Mouse (Mus musculus) left cerebral cortex, adult 11 months (tissue): ENCODE measurements around the gene Sec24a.
"Not testable (repeated sequence)": the region's sequence is repeated elsewhere in the genome, so short reads cannot be mapped to it uniquely, and the experiment has no call there.

Source experiments
- DNase-seq: peaks from one replicate; pipeline ENCODE4 v3.0.0; 2022; ENCODE audit warnings: low spot score

Sec24a gene

DNA sequence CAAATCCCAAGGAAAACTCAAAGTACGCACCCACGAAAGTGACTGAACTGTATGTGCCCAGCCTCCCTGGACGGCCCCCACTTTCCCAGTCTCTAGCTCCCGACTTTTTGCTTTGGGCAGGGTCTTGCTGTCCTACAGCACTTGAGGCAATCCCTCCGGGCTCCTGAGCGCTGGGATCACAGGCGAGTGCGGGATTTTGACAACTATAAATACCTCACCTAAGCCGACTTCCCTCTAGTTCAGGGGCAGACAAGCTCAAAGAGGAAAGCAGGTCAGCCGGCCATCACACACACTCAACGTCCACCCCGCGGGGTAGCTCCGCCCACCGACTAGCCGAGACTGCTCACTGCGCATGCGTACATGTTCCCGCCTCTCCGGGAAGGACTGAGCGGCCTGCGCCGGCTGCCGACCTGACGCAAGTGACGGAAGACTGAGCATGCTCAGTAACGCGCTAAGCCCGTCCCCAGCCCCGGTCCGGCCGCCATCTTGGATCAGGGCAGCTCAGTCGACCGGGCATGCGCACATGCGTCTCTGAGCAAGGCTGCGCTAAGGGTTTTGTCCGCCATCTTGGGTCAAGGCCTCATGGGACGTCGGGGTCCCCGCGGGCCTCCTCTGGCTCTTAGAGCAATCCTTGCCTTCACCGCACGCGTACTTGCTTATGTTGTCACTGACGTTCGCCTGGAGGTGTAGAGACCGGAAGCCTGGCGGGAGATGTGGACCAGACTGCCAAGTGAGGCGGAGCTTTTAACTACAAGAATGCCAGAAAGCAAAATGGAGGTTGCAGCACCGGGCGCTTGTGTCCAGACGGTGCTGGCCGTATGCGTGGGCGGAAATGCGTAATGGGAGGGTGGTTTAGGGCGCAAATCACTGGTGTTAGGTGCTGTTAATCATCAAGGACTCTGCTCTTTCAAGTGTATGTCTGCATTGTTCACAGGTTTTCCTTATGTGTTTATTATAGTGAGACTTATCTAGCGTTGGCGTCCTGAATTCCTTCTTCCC, 74.8 kb downstream of the Sec24a start, which contains the start of gene 0610009B22Rik:
Gene 0610009B22Rik (minus strand): TSS at position 545 of the 999 bp plus-strand sequence.
- DNase-seq: peak; percentile 98

DNA sequence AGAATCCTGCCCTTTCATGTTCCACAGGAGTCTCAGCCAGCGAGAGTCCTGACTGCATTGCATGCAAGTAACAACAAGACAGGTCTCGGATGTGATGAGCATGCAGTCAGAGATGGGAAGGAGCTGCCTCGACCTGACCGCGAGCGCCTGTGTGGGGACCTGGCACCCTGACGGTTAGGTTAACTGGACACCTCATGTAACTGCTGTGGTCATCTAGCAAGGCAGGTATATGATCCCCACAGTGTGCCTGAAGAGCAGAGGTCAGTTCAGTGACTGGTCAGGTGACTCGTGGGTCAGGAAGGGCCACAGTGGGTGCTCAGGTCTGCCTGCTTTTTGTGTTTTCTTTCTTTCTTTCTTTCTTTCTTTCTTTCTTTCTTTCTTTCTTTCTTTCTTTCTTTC, 81.5 kb downstream of the Sec24a start:
- no peak for DNase-seq

DNA sequence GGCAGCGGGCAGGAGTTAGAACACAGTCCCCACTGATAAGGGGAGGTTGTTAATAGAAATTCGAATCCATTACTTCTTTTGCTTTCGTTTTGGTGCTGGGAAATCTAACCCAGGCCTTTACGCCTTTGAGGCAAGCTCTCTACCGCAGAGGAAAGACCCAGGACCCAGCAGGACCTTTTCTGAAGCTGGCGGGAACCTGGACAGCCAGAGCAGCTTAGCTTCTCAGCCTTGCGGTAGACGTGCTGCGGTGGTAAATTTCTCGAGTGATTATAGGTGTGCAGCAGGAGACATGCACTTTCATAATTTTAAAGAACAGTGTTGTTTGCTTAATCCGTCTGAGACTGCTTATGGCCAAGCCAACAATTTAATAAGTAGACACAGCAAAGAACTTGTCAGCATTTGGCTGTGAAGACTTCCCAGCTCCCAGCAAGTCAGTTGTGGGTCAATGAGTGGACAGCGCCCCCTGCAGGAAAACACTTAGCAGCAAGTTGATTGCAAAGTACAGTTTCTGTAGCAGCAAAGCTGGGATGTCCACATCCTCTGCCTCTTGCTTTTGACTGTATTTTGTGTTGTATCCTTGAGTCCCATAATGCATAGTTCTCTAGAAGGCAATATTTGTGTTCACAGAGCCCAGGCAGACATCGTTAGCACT, 82.0 kb downstream of the Sec24a start:
- peak; percentile 64 for DNase-seq

DNA sequence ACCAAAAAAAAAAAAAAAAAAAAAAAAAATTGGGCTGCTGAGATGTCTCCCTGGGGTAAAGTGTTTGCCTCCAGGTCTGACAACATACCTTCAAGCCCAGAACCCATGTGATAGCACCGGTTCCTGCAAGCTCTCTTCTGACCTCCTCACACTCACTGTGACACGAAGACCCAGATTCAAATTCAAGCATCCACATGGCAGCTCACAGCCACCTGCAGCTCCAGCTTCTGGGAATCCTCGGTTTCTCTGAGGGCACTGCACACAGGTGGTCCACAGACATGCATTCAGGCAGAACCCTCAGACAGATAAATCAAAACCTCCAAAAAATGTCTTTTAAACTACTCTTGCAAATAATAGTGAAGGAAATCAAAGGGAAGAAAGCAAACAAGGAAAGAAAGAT, 84.0 kb downstream of the Sec24a start:
- DNase-seq: no peak

DNA sequence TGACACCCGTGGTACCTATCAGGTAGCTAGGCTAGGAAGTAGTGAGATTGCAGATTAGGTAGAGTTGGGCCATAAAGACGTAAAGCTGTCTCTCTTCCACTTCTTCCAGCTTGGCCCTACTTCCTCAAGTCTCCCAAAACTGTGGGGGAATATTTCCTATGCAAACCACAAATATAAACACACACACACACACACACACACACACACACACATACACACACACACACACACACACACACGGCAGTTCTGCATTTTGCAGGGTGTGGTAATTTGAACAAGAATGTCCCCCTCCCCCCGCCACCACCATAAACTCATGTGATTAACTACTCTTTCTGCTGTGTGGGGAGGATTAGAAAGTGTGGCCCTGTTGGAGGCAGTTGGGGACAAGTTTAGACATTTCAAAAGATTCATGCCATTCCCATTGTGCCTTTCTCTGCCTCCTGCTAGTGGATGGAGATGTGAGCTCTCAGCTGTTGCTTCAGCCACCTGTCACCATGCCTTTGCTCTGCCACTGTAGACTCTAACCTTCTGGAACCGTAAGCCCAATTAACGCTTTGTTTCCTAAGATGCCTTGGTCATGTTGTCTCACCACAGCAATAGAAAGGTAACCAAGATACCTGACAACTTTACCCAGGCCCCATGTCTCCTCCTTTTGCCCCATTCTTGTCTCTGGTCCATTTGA, 85.6 kb downstream of the Sec24a start:
- no peak for DNase-seq

DNA sequence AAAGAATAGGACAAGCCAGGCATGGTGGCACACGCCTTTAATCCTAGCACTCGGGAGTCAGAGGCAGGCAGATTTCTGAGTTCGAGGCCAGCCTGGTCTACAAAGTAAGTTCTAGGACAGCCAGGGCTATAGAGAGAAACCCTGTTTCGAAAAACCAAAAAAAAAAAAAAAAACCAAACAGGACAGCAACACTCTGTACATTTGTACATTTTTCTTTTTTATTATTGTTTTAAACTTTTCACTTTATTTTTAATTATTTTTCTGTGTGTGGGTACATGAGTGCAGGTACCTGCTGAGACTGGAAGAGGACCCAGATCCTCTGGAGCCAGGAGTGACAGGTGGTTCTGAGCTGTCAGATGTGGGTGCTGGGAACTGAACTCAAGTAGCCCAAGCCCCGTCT, 88.0 kb downstream of the Sec24a start:
- DNase-seq: no peak

DNA sequence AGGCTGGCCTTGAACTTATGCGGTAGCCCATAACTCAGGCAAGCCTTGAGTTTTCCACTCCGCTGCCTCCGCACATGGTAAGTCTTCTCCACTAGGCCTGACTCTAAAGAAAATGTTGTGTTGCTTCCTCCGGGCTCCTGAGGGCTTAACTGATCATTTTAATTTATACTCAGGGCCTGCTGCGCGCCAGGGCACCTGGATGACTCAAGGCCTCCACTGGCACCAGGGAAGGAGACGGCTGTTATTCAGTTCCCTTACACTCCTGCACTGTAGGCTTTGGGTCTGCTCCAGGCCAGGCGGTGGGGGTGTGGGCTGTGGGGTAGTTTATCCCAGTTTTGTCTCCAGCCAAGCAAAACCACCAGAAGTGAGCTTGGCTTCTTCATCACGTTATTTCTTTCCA, 90.1 kb downstream of the Sec24a start:
- DNase-seq: no peak

DNA sequence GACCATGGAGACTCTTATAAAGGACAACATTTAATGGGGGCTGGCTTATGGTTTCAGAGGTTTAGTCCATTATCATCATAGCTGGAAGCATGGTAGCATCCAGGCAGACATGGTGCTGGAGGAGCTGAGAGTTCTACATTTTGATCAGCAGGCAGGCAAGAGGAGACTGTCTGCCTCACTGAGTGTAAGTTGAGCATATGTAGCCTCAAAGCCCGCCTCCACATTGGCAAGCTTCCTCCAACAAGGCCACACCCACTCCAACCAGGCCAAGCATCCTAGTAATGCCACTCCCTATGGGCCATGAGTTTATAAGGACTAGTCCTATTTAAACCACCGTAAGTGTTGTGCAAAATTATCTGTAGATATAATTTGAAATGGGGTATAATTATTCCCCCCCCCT, 92.1 kb downstream of the Sec24a start:
- DNase-seq: no peak

DNA sequence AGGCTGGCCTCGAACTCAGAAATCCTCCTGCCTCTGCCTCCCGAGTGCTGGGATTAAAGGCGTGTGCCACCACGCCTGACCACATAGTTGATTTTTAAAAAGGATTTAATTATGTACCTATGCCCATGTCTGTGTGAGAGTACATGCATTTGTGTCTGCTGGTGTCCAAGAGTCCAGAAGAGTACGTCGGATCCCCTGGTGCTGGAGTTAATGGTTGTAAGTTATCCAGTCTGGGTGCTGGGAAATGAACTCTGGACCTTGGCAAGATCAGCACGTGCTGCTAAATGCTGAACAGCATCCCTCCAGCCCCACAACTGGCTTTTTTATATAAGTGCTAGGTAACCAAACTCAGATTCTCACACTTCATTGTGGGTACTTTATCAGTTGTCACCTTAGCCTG, 92.6 kb downstream of the Sec24a start:
- DNase-seq: no peak

DNA sequence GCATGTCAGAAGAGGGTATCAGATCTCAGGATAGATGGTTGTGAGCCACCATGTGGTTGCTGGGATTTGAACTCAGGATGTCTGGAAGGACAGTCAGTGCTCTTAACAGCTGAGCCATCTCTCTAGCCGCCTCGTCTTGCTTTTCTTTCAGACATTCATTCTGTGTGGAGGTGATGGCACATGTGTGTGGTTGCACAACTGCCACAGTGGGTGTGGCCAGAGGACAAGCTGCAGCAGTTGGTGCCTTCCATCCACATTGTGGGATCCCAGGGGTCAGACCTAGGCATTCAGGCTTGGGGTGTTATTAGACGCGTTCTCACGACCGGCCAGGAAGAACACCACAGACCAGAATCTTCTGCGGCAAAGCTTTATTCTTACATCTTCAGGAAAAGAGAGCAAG, 98.7 kb downstream of the Sec24a start:
- DNase-seq: not testable (repeated sequence)

DNA sequence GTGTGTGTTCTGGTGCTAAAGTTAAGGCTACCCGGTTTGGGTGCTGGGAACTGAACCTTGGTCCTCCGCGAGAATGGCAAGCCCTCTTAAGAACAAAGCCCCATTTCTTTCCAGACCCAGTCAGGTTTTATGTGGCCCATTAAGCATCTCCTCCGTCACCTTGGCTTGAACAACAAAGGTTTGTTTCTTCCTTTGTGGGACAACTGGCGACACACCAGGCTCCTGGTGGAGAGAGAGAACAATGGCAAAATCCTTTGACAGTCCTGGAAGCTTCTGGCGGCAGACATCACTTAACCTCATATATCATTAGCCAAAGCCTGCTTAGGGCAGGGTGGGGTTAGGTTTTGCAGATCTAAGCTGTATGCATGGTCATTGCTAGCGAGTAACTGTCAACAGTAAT, 100.8 kb downstream of the Sec24a start:
- DNase-seq: no peak

DNA sequence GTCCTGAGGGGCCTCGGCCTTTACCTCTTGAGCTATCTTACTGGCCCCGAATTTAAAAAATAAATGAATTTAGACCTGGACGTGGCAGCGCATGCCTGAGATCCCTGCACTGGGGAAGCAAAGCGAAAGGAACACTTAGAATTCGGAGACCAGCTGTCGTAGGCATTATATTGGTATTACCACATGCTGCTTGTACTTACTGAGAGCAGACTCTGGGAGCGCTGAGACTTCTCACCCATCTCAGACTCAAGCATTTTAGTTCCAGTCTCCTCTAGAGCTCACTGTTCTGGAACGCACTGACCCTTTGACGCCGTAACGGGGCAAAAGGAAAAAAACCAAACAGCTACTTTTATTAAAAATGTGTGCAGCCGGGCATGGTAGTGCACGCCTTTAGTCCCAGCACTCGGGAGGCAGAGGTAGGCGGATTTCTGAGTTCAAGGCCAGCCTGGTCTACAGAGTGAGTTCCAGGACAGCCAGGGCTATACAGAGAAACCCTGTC, 101.5 kb downstream of the Sec24a start:
- DNase-seq: no peak

DNA sequence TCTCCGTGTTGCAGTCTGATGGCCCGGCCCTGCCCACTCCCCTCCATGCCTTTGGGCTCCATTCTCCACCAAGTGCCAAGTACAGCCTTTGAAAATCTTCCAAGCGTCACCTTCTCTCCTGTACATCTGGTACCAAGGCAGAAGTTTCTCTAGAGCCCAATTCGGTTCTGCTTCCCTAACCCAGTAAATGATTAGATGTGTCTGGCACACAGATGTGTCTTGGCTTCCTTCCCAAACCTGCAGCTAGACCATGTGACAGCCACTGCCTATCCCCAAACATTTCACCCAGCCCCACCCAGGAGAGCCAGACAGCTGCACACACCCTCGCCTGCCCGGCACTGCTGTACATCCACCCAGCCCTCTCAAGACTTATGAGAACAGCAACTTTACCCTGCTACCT, 104.7 kb downstream of the Sec24a start:
- DNase-seq: no peak

DNA sequence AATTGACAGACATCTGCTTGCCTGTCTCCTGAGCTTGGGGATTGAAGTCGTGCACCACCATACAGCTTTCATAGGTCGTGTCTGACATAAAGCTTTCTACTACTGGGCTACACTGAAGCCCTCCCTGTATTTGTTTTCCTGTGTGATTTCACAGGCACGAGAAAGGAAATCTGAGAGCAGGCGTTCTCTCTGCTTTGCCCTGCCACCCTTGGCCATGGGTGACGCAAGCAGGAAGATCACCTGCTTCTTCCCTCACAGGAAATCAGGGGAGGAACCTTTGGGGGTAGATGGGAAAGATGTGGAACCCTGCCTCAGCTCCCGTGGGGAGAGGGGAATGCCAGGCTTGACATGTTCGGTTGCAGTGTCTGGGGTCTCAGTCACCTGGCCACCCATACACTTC, 105.1 kb downstream of the Sec24a start:
- no peak for DNase-seq

DNA sequence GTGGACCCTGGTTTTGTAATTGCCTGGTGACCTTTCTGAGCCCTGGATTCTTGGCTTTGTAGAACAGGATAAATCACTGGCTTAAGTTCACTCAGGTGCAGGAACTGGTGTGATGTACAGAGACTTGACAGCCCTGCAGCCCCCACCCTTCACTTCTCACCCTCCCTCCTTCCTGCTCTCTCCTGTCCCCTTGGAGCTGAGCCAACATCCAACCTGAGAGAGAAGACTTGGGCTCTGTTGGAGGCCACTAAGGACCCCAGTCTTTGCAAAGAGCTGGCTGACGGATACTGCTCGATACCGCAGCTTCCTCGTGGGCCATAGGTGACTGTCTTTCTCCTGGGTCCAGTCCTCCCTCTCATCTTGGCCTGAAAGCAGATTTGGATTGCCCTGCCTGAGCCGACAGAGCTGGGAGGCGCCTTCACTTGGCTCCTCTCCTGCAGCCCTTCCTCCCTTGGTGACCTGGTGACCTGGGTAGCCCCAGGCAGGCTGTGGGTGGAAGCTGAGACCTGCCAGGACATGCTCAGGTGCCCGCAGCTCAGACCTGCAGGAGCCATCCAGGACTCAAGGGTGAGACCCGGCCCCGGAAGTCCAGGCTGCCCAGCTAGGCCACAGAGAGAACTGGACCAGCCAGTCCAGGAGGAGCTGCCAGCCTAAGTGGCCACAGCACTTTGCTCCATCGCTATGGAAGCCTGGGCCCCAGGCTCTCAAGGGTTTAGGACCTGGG, 106.5 kb downstream of the Sec24a start:
- DNase-seq: no peak

DNA sequence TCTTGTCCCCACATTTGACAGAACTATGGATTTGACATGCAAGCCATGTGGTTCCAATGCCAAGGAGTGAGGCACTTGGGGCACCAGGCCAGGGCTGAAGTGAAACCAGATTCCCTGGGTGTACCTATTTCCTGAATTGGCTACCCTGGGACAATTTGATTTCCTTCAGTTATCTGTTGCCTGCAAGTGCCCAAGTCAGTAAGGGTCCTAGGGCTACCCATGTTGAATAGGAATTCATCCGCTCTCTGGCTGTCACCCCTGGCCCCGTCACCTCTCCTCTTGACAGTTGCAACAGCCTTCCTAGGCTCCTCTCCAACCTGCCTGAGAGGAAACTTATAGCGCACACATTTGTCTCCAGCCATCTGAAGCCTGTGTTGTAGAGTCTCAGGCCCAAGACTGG, 108.5 kb downstream of the Sec24a start:
- no peak for DNase-seq

DNA sequence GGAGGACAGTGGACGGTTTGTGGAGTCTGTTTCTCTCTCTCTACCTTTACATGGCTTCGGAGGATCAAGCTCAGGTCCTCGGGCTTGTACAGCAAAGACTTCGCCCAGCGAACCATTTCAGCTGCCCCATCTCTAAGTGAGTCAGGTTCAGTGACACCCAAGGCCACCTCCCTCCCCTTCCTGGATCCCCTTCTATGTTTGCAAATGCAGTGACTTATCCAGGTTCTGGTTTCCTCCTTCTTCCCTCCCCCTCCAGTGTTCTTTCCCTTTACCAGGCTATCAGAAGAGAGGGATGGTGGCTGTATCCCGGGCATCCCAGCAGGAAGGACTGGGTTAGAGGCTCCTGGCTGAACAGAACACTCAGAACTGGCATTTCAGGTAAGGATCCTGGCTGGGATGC, 109.7 kb downstream of the Sec24a start:
- DNase-seq: no peak

DNA sequence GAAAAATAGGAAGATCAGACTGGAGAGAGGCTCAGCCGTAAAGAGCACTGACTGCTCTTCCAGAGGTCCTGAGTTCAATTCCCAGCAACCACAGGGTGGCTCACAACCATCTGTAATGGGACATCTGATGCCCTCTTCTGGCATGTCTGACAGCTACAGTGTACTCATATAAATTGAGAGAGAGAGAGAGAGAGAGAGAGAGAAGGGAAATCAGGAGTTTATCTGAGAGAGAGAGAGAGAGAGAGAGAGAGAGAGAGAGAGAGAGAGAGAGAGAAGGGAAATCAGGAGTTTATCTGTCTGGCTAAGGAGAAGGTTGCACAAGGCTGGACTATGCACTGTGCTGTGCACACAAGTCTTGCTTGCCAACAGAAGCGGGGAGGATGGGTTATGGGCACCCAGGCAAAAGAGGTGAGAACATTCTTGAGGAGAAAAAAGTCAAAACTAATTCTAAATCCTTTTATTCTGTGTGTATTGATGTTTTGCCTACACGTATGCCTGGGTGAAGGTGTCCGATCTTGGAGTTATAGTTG, 110.5 kb downstream of the Sec24a start:
- DNase-seq: no peak

DNA sequence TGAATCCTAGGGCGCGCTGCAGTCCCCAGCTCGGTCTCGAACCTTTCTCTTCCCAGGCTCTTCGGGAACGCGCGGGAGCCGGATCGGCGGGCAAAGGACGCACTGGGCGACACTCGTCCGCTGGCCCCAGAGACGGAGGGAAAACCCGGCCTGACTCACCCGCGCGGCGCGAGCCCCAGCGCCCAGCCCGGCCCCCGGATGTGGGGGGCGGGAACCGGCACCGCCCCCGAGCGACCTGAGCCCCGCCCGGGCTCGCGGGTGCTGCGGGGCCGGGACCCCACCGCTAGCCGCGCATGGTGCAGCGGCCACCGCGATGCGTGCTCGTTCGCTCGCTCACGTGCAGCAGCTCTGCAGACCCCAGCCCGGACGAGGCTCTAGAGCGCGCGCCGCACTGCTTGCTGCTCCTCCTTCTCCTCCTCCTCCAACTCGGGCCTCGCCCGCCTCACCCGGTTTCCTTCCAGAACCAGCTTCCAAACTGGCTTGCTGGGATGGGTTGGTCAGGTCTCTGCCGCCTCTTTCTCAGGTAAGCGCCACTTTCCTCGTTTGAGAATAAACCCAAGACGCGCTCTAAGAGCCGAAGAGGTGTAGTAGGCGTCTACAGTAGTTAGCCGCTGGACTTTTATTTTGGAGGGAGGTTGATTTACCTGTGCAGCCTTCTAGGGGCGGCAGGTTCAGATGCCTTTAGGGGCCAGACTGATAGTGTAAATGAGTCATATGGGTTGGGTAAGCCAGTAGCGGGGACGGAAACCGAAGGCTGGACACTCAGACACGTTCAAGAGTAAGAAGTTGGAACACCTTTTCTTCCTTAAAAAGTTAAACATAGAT, 112.5 kb downstream of the Sec24a start, which contains the start of the genes N4bp3 and D930048N14Rik:
Gene N4bp3 (minus strand): TSS at position 152 of the 825 bp plus-strand sequence.
Gene D930048N14Rik (plus strand): TSS at position 264 of the 825 bp plus-strand sequence.
- DNase-seq: no peak

DNA sequence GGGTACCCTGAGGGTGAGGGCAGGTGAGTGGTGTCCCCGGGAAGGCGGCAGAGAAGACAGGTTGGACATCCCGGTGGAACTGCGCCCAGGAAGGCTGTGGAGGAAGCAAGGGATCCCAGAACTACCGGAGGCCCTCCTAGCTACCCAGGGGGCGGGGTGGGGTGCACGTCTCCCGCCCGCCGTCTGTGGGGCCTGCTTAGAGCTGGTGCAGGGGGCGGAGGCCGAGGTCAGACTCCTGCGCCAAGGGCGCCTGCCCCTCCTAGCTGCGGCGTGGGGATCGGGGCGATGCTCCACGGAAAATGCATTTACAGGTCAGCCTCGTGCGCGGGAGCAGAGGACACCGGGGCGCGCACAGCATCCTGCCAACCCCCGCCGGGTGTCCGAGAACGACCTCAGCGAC, 113.2 kb downstream of the Sec24a start:
- no peak for DNase-seq

DNA sequence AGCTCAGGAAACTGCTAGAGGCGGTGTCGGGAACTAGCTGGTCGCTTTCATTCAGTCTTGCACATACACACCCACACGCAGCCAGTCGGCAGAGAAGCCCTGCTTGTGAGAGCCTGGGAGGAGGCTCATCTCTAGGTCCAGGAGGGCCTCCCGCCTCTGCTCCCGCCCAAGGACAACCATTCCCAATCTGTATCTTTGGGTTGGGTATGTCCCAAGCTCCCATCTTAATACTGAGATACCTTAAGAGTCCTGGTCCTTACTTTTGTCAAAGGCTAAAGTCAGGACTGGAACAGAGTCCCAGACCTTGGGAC, 113.6 kb downstream of the Sec24a start:
- no peak for DNase-seq
